ENCODE assay signal across 19 mouse cellular contexts in the genomic region with DNA sequence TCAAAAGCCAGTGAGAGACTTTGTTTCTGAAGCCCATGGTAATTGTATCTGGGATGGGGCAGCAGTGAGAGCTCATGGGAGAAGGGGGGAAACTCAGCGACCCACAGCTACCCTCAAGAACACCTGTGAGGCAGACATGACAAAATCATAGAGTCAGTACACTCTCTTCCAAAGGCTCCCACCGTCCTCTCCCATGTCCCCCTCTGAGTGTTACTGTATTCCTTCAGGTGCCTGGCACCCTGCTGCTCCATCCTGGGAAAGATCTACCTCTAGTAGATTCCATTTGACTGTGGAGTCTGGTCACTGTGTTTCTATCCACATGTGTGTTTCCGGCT.
DNase-seq lines count a peak whose midpoint lies in the region; ATAC-seq and TF ChIP-seq lines count a peak whose summit lies in the region.
"Had no signal": no experiment of that assay in that cellular context is flagged by ENCODE, and none has a peak within 500 bp of the region (broad histone marks: within the 10 kb centered on the region; RNA-seq: fewer than 3 reads in every experiment).

No protein-coding gene starts in this region.

- H3K4me2 ChIP-seq in forebrain, embryonic 12.5 days = 0 out of 2 replicates have a peak overlapping the region, but pooled peaks have one; percentile 29
- H3K4me2 ChIP-seq in forebrain, embryonic 11.5 days (ENCODE audit: low read depth, low read length, severe bottlenecking) = no peak overlapping the region
- peak overlapping the region; percentile 34 for H3K4me2 ChIP-seq in hindbrain, embryonic 14.5 days (replicated peaks)
- H3K4me2 ChIP-seq in midbrain, embryonic 13.5 days (replicated peaks) = no peak overlapping the region
- H3K4me2 ChIP-seq in neural tube, embryonic 15.5 days = peak overlapping the region; percentile 40; the same call in 1 of the 2 replicates
- H3K4me2 ChIP-seq: heart, embryonic 13.5 days; limb, embryonic 15.5 days had no signal

- ATAC-seq in forebrain, embryonic 12.5 days (ENCODE audit: low FRiP score) = peak; percentile 69
- no peak for ATAC-seq in forebrain, embryonic 11.5 days (replicated peaks; ENCODE audit: low FRiP score)
- peak; percentile 39; the same call in 1 of the 2 replicates for ATAC-seq in hindbrain, embryonic 14.5 days (ENCODE audit: low FRiP score)
- ATAC-seq in midbrain, embryonic 13.5 days = peak; percentile 67
- no peak; the same call in 1 of the 2 replicates for ATAC-seq in neural tube, embryonic 15.5 days (ENCODE audit: low FRiP score)

- no peak overlapping the region for H3K27ac ChIP-seq in forebrain, embryonic 12.5 days
- H3K27ac ChIP-seq in forebrain, embryonic 11.5 days (ENCODE audit: low read depth, low read length) = no peak overlapping the region
- H3K27ac ChIP-seq in hindbrain, embryonic 14.5 days = peak overlapping the region; percentile 63
- peak overlapping the region; percentile 30 for H3K27ac ChIP-seq in midbrain, embryonic 13.5 days
- H3K27ac ChIP-seq in neural tube, embryonic 15.5 days (replicated peaks) = peak overlapping the region; percentile 73
- H3K27ac ChIP-seq in left cerebral cortex, adult 2 months = no peak overlapping the region
- H3K27ac ChIP-seq: heart, embryonic 13.5 days; limb, embryonic 15.5 days; stomach, postnatal 0 days had no signal

- H3K4me3 ChIP-seq in forebrain, embryonic 12.5 days (replicated peaks) = no peak overlapping the region
- H3K4me3 ChIP-seq in forebrain, embryonic 11.5 days (ENCODE audit: low read depth, low read length) = no peak overlapping the region
- H3K4me3 ChIP-seq in hindbrain, embryonic 14.5 days (replicated peaks; ENCODE audit: low read length) = no peak overlapping the region
- no peak overlapping the region for H3K4me3 ChIP-seq in midbrain, embryonic 13.5 days (replicated peaks)
- no peak overlapping the region for H3K4me3 ChIP-seq in neural tube, embryonic 15.5 days (replicated peaks)
- no peak overlapping the region for H3K4me3 ChIP-seq in left cerebral cortex, adult 2 months
- H3K4me3 ChIP-seq: heart, embryonic 13.5 days; limb, embryonic 15.5 days; myocyte had no signal

- no peaks in the 10 kb centered on the region for H3K9me3 ChIP-seq in forebrain, embryonic 12.5 days
- no peaks in the 10 kb centered on the region for H3K9me3 ChIP-seq in forebrain, embryonic 11.5 days (ENCODE audit: control insufficient read depth, low read length)
- no peaks in the 10 kb centered on the region for H3K9me3 ChIP-seq in hindbrain, embryonic 14.5 days (ENCODE audit: control insufficient read depth, low read length)
- H3K9me3 ChIP-seq in midbrain, embryonic 13.5 days = no peaks in the 10 kb centered on the region
- no peaks in the 10 kb centered on the region for H3K9me3 ChIP-seq in neural tube, embryonic 15.5 days (replicated peaks)
- H3K9me3 ChIP-seq: heart, embryonic 13.5 days; limb, embryonic 15.5 days had no signal

- no peak for DNase-seq in forebrain, embryonic 11.5 days (ENCODE audit: low spot score)
- DNase-seq in hindbrain, embryonic 14.5 days (ENCODE audit: low spot score) = no peak
- DNase-seq in layer of hippocampus, adult 9-11 months = no peak
- no peak for DNase-seq in left cerebral cortex, adult 2 months (ENCODE audit: extremely low spot score in 1 of 2, low spot score in 2 of 2)
- DNase-seq in thymus, postnatal 10 days (ENCODE audit: low spot score in 2 of 2) = no peak
- DNase-seq: adrenal gland, adult 2 months; cerebellum, adult 11 months; cerebellum, postnatal 36 days; kidney, adult 11 months; kidney, postnatal 10 days; right cerebral cortex, postnatal 25 days; thymus, postnatal 25 days had no signal

- H3K4me1 ChIP-seq in forebrain, embryonic 12.5 days = peaks cover 18% of the 10 kb centered on the region
- H3K4me1 ChIP-seq in forebrain, embryonic 11.5 days (replicated peaks; ENCODE audit: control insufficient read depth, insufficient read depth, low read length) = peaks cover 6% of the 10 kb centered on the region; the same call in 1 of the 2 replicates
- peaks cover 35% of the 10 kb centered on the region for H3K4me1 ChIP-seq in hindbrain, embryonic 14.5 days (replicated peaks; ENCODE audit: control insufficient read depth, insufficient read depth, low read length)
- peaks cover 23% of the 10 kb centered on the region for H3K4me1 ChIP-seq in midbrain, embryonic 13.5 days (replicated peaks)
- peaks cover 26% of the 10 kb centered on the region for H3K4me1 ChIP-seq in neural tube, embryonic 15.5 days
- H3K4me1 ChIP-seq: heart, embryonic 13.5 days had no signal

- TF ChIP-seq CTCF in left cerebral cortex, adult 2 months (IDR thresholded peaks at IDR 0.05) = no peak

- no peaks in the 10 kb centered on the region for H3K36me3 ChIP-seq in forebrain, embryonic 12.5 days (replicated peaks)
- no peaks in the 10 kb centered on the region for H3K36me3 ChIP-seq in forebrain, embryonic 11.5 days (ENCODE audit: control insufficient read depth, insufficient read depth, low read length)
- no peaks in the 10 kb centered on the region for H3K36me3 ChIP-seq in hindbrain, embryonic 14.5 days (replicated peaks; ENCODE audit: control insufficient read depth, insufficient read depth)
- H3K36me3 ChIP-seq in midbrain, embryonic 13.5 days = no peaks in the 10 kb centered on the region
- no peaks in the 10 kb centered on the region for H3K36me3 ChIP-seq in neural tube, embryonic 15.5 days
- H3K36me3 ChIP-seq: heart, embryonic 13.5 days; limb, embryonic 15.5 days had no signal

- intact Hi-C loops in left cerebral cortex, adult 2 months (cut with DNase I) = no loop called here

- no peak overlapping the region for H3K9ac ChIP-seq in forebrain, embryonic 12.5 days
- H3K9ac ChIP-seq in forebrain, embryonic 11.5 days (ENCODE audit: low read length) = no peak overlapping the region
- 0 out of 2 replicates have a peak overlapping the region, but pooled peaks have one; percentile 21 for H3K9ac ChIP-seq in hindbrain, embryonic 14.5 days
- no peak overlapping the region for H3K9ac ChIP-seq in midbrain, embryonic 13.5 days (replicated peaks)
- H3K9ac ChIP-seq in neural tube, embryonic 15.5 days (replicated peaks) = no peak overlapping the region
- H3K9ac ChIP-seq: heart, embryonic 13.5 days; limb, embryonic 15.5 days had no signal

- H3K27me3 ChIP-seq in forebrain, embryonic 12.5 days = peaks cover 7% of the 10 kb centered on the region
- no peaks in the 10 kb centered on the region for H3K27me3 ChIP-seq in forebrain, embryonic 11.5 days (ENCODE audit: control insufficient read depth, insufficient read depth, low read length)
- no peaks in the 10 kb centered on the region for H3K27me3 ChIP-seq in hindbrain, embryonic 14.5 days (ENCODE audit: control insufficient read depth, insufficient read depth, low read length)
- no peaks in the 10 kb centered on the region for H3K27me3 ChIP-seq in midbrain, embryonic 13.5 days
- H3K27me3 ChIP-seq in neural tube, embryonic 15.5 days (replicated peaks) = no peaks in the 10 kb centered on the region
- H3K27me3 ChIP-seq: heart, embryonic 13.5 days; limb, embryonic 15.5 days had no signal

- WGBS in forebrain, embryonic 12.5 days = 42% methylated on average over 3 of the region's 3 CpGs
- 45% methylated on average over 3 of the region's 3 CpGs for WGBS in forebrain, embryonic 11.5 days
- 23% methylated on average over 3 of the region's 3 CpGs for WGBS in hindbrain, embryonic 14.5 days
- 35% methylated on average over 3 of the region's 3 CpGs for WGBS in midbrain, embryonic 13.5 days
- WGBS in neural tube, embryonic 15.5 days = 22% methylated on average over 3 of the region's 3 CpGs

Comparison
In these comparisons a context has a peak if more than half of its experiments do, and no peak if none do; other contexts are left out.
1. ATAC-seq: peak in forebrain, embryonic 12.5 days (single experiment), hindbrain, embryonic 14.5 days (single experiment) and midbrain, embryonic 13.5 days (single experiment); none in forebrain, embryonic 11.5 days (single experiment) and neural tube, embryonic 15.5 days (single experiment).
2. H3K4me2 ChIP-seq: peak in forebrain, embryonic 12.5 days (single experiment), hindbrain, embryonic 14.5 days (single experiment) and neural tube, embryonic 15.5 days (single experiment); none in forebrain, embryonic 11.5 days (single experiment) and midbrain, embryonic 13.5 days (single experiment).
3. H3K27ac ChIP-seq: peak in hindbrain, embryonic 14.5 days (single experiment), midbrain, embryonic 13.5 days (single experiment) and neural tube, embryonic 15.5 days (single experiment); none in forebrain, embryonic 12.5 days (single experiment), forebrain, embryonic 11.5 days (single experiment) and left cerebral cortex, adult 2 months (single experiment).